Mouse (Mus musculus): ENCODE measurements around the gene Olfr803.

Olfr803 gene

DNA sequence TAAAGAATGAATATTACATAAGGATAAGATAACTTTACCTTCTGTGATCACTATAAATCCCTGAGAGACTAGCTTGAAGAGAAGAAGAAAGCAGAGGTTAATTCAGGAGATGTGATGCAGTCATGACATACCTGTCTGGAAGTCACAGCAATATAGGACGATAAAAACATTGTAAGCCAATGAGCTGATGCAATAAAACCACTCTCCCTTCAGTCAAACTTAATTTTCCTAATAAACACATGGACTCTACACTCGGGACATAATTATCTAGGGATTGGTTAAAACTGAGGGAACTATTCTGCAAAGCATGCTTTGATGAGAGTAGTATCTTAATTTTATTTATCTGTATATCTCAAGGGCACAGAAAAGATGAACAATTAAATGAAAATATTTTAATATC is at the start of gene Olfr803:
Gene Olfr803 (minus strand): TSS at position 101 of the 400 bp plus-strand sequence.
- DNase-seq, result no peak

DNA sequence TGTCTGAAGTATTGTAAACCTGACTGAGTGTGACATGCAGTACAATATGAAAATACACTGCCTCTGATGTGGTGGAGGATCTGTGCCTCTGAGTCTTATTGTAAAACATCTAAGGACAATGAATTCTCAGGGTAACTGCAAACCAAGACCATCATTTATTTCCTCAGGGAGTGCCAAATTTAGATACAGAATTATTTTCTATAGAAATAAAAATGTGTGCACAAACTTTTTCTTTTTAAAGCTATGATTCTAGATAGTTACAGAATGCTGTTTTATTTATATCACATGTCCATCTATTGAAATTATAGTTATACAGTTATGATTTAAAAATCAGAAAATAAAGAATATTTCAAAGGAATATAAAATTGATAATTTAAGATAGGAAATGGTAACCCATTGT is 47.7 kb upstream of the Olfr803 start, which contains the start of gene Olfr806:
Gene Olfr806 (minus strand): TSS at position 101 of the 400 bp plus-strand sequence.
- no peak for DNase-seq

DNA sequence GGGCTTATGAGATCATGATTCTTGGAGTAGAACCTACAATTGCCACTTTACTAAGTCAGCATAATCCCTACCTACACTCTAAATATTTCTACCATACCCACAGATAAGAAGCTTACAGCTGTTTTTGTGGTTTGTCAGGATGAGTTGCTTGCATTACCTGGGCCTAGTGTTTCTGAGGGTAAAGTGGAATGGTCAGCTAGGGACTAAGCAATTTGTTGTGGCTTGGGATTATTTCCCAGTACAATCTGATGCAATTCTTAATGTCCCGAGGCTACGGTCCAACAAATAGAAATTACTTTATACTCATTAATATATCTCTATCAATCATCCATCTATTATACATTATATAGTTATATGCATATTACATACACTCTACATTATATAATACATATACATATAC is 35.2 kb upstream of the Olfr803 start, which contains the start of gene Olfr805:
Gene Olfr805 (minus strand): TSS at position 101 of the 400 bp plus-strand sequence.
- DNase-seq, result no peak

DNA sequence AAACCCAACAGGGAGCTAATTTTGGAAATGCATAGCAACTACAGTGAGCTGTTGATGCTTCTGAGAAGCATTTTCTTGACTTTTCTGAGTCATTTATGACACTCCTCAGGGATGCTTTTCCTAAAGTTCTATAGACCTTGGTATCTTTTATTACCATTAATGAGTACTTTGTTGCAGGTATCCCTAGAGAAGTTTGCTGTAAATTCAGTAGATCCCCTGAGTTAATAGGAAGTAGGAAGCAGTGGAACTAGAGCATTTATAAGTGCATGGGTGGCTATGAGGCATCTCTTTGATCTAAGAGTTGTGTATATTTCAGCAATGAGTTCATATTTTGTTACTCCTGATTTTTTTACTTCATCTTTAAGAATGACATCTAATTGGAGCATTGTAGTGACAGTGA is 8.8 kb upstream of the Olfr803 start, which contains the start of gene Olfr804:
Gene Olfr804 (plus strand): TSS at position 301 of the 400 bp plus-strand sequence.
- no peak for DNase-seq

DNA sequence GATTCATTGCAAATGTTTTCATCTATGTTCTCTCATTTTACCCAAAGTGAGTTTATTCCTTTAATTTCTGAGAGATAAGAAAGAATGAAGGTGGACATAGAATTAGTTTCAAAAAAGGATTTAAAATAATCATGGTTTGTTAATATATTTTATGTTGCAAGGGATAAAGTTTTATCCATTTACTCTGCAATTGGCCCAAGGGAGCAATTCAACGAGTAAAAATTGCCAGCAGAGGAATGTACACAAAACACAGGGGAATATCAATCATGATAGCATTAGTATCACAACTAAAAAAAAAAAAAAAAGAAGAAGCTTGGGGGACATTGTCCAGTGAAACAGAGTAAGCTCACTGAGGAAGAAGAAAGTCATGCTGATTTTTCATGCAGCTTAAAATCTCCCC is 6.0 kb downstream of the Olfr803 start, which contains the start of gene Olfr802:
Gene Olfr802 (minus strand): TSS at position 101 of the 400 bp plus-strand sequence.
- DNase-seq, result no peak

DNA sequence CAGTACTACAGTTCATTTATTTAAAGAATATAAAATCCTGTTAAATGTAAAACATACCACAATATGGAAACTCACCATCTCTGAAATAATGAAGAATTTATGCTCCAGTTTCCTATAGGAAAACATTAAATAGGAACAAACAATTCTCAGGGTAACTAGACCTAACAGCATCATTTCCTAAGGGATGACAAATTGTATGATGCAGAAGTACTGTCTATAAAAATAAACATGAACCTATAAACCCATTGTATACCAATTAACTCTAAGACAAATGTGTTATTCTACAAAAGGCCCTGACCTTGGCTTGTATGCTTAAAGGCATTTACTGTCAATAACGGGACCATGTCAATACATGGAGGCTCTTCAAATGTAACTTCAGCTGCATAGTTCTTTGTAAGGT is 20.3 kb downstream of the Olfr803 start, which contains the start of gene Olfr801:
Gene Olfr801 (minus strand): TSS at position 101 of the 400 bp plus-strand sequence.
- DNase-seq, result no peak

DNA sequence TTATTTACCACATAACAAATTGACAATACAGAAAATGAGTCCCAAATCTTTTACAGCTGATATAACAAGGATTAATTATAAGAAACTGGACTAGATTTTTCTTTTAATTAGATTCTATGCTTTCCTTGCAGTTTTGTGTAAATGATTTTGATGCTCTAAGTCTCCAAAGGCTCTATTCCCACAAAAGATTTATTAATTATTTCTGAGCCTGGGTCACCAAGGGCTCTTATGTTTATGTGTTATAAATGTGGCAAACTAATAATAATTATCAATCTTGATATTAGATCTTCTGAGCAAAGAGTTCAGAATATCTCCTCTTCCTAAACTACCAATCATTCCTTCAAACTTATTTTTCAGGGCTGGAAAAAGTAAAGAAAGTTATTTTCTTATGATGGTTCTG is 36.7 kb downstream of the Olfr803 start, which contains the start of gene Olfr800:
Gene Olfr800 (plus strand): TSS at position 301 of the 400 bp plus-strand sequence.
- no peak for DNase-seq

DNA sequence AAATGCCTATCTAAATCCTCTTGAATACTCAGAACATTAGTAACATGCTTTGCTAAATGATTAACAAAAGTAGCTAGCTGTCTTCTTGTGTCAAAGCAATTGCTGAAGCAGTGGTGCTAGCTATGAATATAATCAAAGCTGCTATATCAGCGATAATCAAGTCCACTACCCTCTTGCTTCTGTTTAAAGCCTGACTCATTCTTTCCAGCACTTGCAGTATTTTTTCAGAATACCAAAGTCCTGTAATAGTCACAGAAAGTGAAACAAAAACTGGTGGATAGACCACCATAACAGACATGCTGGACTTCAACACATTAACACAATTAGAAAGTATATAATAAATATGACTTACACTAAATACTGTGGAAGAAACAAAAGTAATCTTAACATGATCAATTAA is 42.3 kb downstream of the Olfr803 start:
- no peak for DNase-seq

Data from cerebellum, postnatal 14 days (tissue).